Mouse (Mus musculus) stomach, embryonic 14.5 days (tissue): ENCODE results near the gene Gen1. TPM values are rescaled to one million over a fixed set of nuclear protein-coding genes. Genes with fewer than 3 reads are reported as not detected.

Experiments
- ATAC-seq: fragments of 200-750 bp; cut with Nextera tagmentation; 2 replicates; pipeline ENCODE4 v1.8.0; 2017; ENCODE audit warnings: low read depth, moderate TSS enrichment; ENCODE audit not compliant: insufficient number of reproducible peaks, insufficient read depth, low FRiP score
- H3K27ac ChIP-seq: fragments of 300-500 bp; sonication (generic); 2 replicates; pipeline ENCODE4 v1.5.1; 2014; ENCODE audit warnings: mild to moderate bottlenecking, low read length, moderate library complexity, mixed read lengths
- H3K27me3 ChIP-seq: fragments of 300-500 bp; sonication (generic); 2 replicates; pipeline ENCODE4 v1.6.1; 2014; ENCODE audit warnings: low read length, control low read depth, mixed read lengths; ENCODE audit not compliant: control insufficient read depth, insufficient read depth
- H3K36me3 ChIP-seq: fragments of 300-500 bp; sonication (generic); 2 replicates; pipeline ENCODE4 v1.6.1; 2014; ENCODE audit warnings: mild to moderate bottlenecking, control low read depth, low read length, moderate library complexity, mixed read lengths; ENCODE audit not compliant: control insufficient read depth, insufficient read depth
- H3K4me1 ChIP-seq: fragments of 300-500 bp; sonication (generic); 2 replicates; pipeline ENCODE4 v1.6.1; 2014; ENCODE audit warnings: low read length, control low read depth, mixed read lengths; ENCODE audit not compliant: control insufficient read depth, insufficient read depth
- H3K4me2 ChIP-seq: fragments of 300-500 bp; sonication (generic); replicated peaks from 2 replicates; pipeline ENCODE4 v1.6.1; 2014; ENCODE audit warnings: low read depth, low read length, control low read depth
- H3K4me3 ChIP-seq: fragments of 300-500 bp; sonication (generic); 2 replicates; pipeline ENCODE4 v1.5.1; 2014; ENCODE audit warnings: low read depth, low read length, control low read depth
- H3K9ac ChIP-seq: fragments of 300-500 bp; sonication (generic); replicated peaks from 2 replicates; pipeline ENCODE4 v1.6.1; 2014; ENCODE audit warnings: low read depth, mild to moderate bottlenecking, control low read depth, low read length, moderate library complexity, mixed read lengths
- H3K9me3 ChIP-seq: fragments of 300-500 bp; sonication (generic); 2 replicates; pipeline ENCODE4 v1.6.1; 2016; ENCODE audit warnings: low read depth, low read length, control low read depth; ENCODE audit not compliant: control insufficient read depth
- WGBS: fragments of 180-500 bp; shearing (Covaris S2); extraction: QIAGEN DNeasy Blood & Tissue Kit; methylation state at CpG from one replicate; pipeline ENCODE4 v1.1.7; 2014; 5-methylcytosine and 5-hydroxymethylcytosine counted together
- polyA plus RNA-seq: library from polyadenylated mRNA; unstranded; fragments of >200 nt; fragmentation: Nextera tagmentation; extraction: Ambion mirVana; gene quantifications from 2 replicates; pipeline ENCODE4 v1.2.1, GENCODE M21; 2014

Gene Gen1
- polyA plus RNA-seq = 11.4 and 15.9 TPM in 2 replicates

GRCm38 (mm10) chr12:11265382-11266281 lies at the start of gene Gen1, which contains the start of gene Smc6:
Gene Gen1 (minus strand): TSS chr12:11265801.
Gene Smc6 (plus strand): TSS chr12:11265886.
- Histone ChIP-seq H3K9me3 (no peaks in the 10 kb centered on the region), H3K4me3 (peak within 1 kb of the TSS; percentile 88), H3K4me1 (peaks cover 9% of the 10 kb centered on the region), H3K27me3 (no peaks in the 10 kb centered on the region), H3K9ac (peak within 1 kb of the TSS; percentile 87), H3K36me3 (no peaks in the 10 kb centered on the region), H3K27ac (peak within 1 kb of the TSS; percentile 89), H3K4me2 (peak within 1 kb of the TSS; percentile 89)
- under 1% methylated on average over 81 of the region's 83 CpGs for WGBS
- ATAC-seq = peak; percentile 98

DNA sequence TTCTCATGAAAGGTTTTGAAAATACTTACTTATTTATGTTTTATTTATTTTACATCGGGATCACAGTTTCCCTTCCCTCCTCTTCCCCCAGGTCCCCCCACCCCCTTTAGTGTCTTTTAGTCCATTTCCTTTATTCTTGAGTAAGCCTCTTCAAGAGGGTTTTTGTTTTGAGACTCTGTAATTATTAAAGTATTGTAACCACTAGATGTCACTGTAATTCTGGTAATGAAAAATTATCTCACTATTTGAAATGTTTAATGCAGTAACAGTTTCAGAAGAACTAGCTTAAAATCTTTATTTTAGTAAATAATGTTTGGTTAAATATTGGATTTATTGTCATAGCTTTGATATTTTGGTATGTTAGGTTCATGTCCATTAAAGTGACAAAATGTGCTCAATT lies 48.2 kb upstream of the Gen1 start:
- WGBS = 62% methylated on average over 1 of the region's 1 CpGs
- H3K4me2 ChIP-seq = no peak overlapping the region
- H3K27ac ChIP-seq = no peak overlapping the region
- peaks cover 34% of the 10 kb centered on the region for H3K36me3 ChIP-seq
- H3K9me3 ChIP-seq = no peaks in the 10 kb centered on the region
- no peaks in the 10 kb centered on the region for H3K27me3 ChIP-seq
- no peak overlapping the region for H3K4me3 ChIP-seq
- no peak overlapping the region for H3K9ac ChIP-seq
- ATAC-seq = no peak
- H3K4me1 ChIP-seq = no peaks in the 10 kb centered on the region

GRCm38 (mm10) chr12:11311106-11311505 lies 45.5 kb upstream of the Gen1 start:
- ATAC-seq = no peak
- H3K4me3 ChIP-seq = no peak overlapping the region
- no peak overlapping the region for H3K4me2 ChIP-seq
- H3K9me3 ChIP-seq = no peaks in the 10 kb centered on the region
- H3K9ac ChIP-seq = no peak overlapping the region
- WGBS = 96% methylated on average over 2 of the region's 2 CpGs
- H3K36me3 ChIP-seq = peaks cover 32% of the 10 kb centered on the region
- H3K4me1 ChIP-seq = no peaks in the 10 kb centered on the region
- H3K27ac ChIP-seq = no peak overlapping the region
- no peaks in the 10 kb centered on the region for H3K27me3 ChIP-seq

DNA sequence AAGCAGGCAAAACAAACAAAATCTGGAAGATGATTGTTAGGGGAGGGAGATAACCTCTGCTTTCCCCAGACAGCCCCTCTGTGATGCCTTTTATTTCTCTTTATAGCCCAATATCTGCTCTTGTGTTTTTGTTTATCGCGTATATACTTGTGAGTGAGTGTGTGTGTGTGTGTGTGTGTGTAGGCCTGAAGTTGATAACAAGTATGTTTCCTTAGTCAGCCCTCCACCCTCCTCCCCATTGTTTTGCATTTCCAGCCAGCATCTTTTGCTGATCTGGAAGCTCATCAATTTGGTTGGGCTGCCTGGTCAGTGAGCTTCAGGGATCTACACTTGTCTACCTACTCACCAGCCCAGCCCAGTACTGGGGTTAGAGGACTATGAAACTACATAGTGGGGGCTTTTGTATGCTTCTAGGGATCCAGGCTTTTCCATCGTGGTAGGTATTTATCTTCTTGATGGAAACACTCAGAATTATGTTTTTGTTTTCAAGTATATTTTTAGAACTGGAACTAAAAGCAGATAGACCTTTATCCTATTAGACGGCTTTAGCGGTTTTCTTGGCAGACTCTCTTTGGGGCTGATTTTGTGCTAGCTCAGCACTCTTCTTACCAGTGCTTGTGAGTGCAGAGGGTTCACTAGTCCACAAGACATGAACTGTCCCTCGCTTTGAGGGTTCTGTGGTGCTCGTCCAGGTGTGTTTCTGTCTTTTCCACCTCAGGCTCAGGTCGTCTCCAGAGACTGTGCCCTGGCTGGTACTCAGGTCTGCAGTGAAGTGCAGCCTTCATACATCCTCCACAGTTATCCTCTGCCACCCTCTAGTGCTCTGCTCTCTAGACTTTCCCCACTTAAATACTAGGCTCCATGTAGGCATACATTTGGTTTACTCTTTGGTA lies 41.4 kb upstream of the Gen1 start:
- Histone ChIP-seq H3K9ac (no peak overlapping the region), H3K27me3 (no peaks in the 10 kb centered on the region), H3K4me3 (no peak overlapping the region), H3K4me1 (no peaks in the 10 kb centered on the region), H3K36me3 (peaks cover 32% of the 10 kb centered on the region), H3K9me3 (no peaks in the 10 kb centered on the region), H3K4me2 (no peak overlapping the region), H3K27ac (no peak overlapping the region)
- no peak for ATAC-seq
- 94% methylated on average over 8 of the region's 8 CpGs for WGBS

DNA sequence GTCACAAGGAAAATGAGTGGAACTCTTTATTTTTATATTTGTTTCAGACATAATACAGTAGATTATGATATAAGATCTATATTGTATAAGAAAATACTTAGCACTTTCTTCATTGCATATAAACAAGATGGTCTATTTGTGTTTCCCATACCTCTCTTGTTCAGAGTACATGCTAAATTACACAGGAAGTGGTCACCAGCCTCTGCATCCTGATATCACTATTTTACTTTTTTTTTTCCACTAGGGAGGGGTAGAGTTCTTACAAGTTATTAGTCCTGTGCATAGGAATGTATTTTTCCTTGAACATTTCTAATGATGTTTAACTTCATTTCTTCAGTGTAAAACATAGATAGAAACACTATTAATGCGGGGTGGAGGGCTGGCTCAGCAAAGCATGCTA lies 35.3 kb upstream of the Gen1 start:
- WGBS = 91% methylated on average over 1 of the region's 1 CpGs

DNA sequence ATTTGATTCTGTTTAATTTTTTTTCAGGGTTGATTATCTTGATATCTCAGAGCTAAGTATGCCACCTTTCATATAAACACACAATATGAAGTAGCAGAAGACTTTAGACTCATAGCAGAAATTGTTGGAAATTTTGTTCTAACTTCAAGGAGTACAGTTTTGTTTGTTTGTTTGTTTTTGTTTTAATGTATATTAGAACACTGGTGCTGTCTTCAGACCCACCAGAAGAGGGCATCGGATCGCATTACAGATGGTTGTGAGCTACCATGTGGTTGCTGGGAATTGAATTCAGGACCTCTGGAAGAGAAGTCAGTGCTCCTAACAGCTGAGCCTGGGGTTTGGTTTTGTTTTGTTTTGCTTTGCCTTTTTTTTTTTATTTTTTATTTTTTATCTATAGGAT lies 20.8 kb upstream of the Gen1 start:
- Histone ChIP-seq H3K9ac (no peak overlapping the region), H3K9me3 (no peaks in the 10 kb centered on the region), H3K4me1 (no peaks in the 10 kb centered on the region), H3K4me3 (no peak overlapping the region), H3K27me3 (no peaks in the 10 kb centered on the region), H3K4me2 (no peak overlapping the region), H3K36me3 (peaks cover 60% of the 10 kb centered on the region), H3K27ac (no peak overlapping the region)
- no peak for ATAC-seq
- 92% methylated on average over 2 of the region's 2 CpGs for WGBS

More for the DNA sequence above, 35.3 kb upstream of the Gen1 start:
- Histone ChIP-seq H3K27me3 (no peaks in the 10 kb centered on the region), H3K4me1 (no peaks in the 10 kb centered on the region), H3K4me3 (no peak overlapping the region), H3K4me2 (no peak overlapping the region), H3K27ac (no peak overlapping the region), H3K9ac (no peak overlapping the region), H3K36me3 (peaks cover 54% of the 10 kb centered on the region), H3K9me3 (no peaks in the 10 kb centered on the region)
- no peak for ATAC-seq

DNA sequence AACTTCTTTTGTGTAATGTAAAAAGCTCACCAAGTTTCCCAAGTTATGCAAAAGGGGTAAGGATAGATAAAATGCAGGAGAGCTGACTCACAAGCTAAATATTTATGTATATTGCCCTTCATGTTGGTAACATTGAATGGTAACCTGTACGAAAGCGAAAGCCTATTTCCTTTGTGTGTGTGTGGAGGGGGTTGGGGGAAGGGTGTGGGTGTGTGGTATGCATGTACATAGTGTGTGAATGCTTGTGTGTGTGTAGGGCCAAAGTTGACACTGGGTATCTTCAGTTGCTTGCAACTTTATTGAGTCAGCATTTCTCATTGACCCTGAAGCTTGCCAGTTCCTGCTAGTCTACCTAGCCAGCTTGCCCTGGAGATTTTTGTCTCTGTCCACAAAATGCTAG lies 16.0 kb upstream of the Gen1 start:
- Histone ChIP-seq H3K27me3 (no peaks in the 10 kb centered on the region), H3K27ac (no peak overlapping the region), H3K4me2 (no peak overlapping the region), H3K36me3 (peaks cover 59% of the 10 kb centered on the region), H3K4me1 (no peaks in the 10 kb centered on the region), H3K9me3 (no peaks in the 10 kb centered on the region), H3K9ac (no peak overlapping the region), H3K4me3 (no peak overlapping the region)
- no peak for ATAC-seq
- 87% methylated on average over 2 of the region's 2 CpGs for WGBS

DNA sequence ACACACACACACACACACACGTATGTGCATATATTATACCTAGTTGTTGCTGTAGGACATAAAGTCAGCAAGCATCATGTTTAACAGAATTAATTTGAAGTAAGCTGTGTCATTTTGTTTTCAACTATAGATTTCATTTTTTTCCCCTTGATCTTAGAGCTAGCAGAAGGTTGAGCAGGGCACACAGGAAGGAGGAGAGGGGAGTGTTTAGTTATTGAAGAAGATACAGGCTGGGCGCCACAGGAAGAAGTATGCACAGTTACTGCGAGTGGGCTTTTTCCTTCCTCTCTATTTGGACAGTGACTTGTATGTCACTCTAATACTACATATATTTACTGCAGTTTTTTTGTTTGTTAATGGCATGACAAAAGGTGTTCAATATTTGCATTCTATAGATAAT lies 14.3 kb upstream of the Gen1 start:
- peaks cover 44% of the 10 kb centered on the region for H3K36me3 ChIP-seq
- 92% methylated on average over 3 of the region's 3 CpGs for WGBS
- H3K27me3 ChIP-seq = no peaks in the 10 kb centered on the region
- H3K4me2 ChIP-seq = no peak overlapping the region
- H3K4me3 ChIP-seq = no peak overlapping the region
- ATAC-seq = no peak
- no peaks in the 10 kb centered on the region for H3K4me1 ChIP-seq
- no peak overlapping the region for H3K9ac ChIP-seq
- H3K27ac ChIP-seq = no peak overlapping the region
- no peaks in the 10 kb centered on the region for H3K9me3 ChIP-seq
